In the genomic region with DNA sequence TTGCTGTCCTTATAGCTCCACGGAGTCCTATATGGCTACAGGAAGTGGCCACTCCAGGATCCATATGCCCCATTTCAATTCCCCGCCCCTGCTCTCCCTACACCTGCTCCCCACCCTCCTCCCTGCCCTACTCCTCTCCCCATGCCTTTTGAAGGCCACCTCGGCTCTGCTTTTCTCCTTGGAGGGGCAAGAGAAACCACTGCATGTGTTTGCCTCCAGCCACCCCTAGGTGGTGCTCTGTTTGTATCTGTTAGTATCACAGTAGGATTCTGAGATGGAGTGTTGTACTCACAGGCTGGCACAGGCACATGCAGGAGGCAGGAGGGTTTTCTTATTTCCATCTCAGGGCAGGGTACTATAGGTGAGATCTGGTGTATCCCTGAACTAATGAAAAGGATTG, we compare ENCODE assay signal across 9 mouse cellular contexts.
DNase-seq lines count a peak whose midpoint lies in the region; ATAC-seq and TF ChIP-seq lines count a peak whose summit lies in the region.
"Had no signal": no experiment of that assay in that cellular context is flagged by ENCODE, and none has a peak within 500 bp of the region (broad histone marks: within the 10 kb centered on the region; RNA-seq: fewer than 3 reads in every experiment).

No protein-coding gene starts in this region.

- H3K9me3 ChIP-seq in liver, embryonic 11.5 days (ENCODE audit: control insufficient read depth, low read length), result no peaks in the 10 kb centered on the region
- H3K9me3 ChIP-seq in forebrain, embryonic 15.5 days, result no peaks in the 10 kb centered on the region
- no peaks in the 10 kb centered on the region for H3K9me3 ChIP-seq in limb, embryonic 11.5 days (ENCODE audit: control insufficient read depth, low read length)
- no peaks in the 10 kb centered on the region for H3K9me3 ChIP-seq in neural tube, embryonic 13.5 days
- H3K9me3 ChIP-seq: liver, embryonic 15.5 days had no signal

- no peak overlapping the region for H3K4me2 ChIP-seq in liver, embryonic 11.5 days
- no peak overlapping the region for H3K4me2 ChIP-seq in forebrain, embryonic 15.5 days (replicated peaks)
- no peak overlapping the region for H3K4me2 ChIP-seq in limb, embryonic 11.5 days (ENCODE audit: low read depth, severe bottlenecking)
- no peak overlapping the region for H3K4me2 ChIP-seq in neural tube, embryonic 13.5 days
- H3K4me2 ChIP-seq: liver, embryonic 15.5 days had no signal

- no peak overlapping the region for H3K27ac ChIP-seq in liver, adult 2 months (replicated peaks; ENCODE audit: insufficient read depth, low read depth, low read length)
- H3K27ac ChIP-seq in liver, embryonic 11.5 days (ENCODE audit: low read depth, low read length), result no peak overlapping the region
- H3K27ac ChIP-seq in forebrain, embryonic 15.5 days (replicated peaks), result no peak overlapping the region
- H3K27ac ChIP-seq in limb, embryonic 11.5 days (replicated peaks; ENCODE audit: low read depth, low read length), result no peak overlapping the region
- H3K27ac ChIP-seq in neural tube, embryonic 13.5 days (replicated peaks), result no peak overlapping the region
- H3K27ac ChIP-seq: liver, embryonic 15.5 days had no signal

- no peaks in the 10 kb centered on the region for H3K79me2 ChIP-seq in liver, adult 2 months (ENCODE audit: control insufficient read depth, insufficient read depth, low read length)

- H3K36me3 ChIP-seq in liver, adult 2 months (ENCODE audit: control insufficient read depth, insufficient read depth, low read length), result no peaks in the 10 kb centered on the region
- H3K36me3 ChIP-seq in liver, embryonic 11.5 days (ENCODE audit: control insufficient read depth, insufficient read depth, low read length), result no peaks in the 10 kb centered on the region
- no peaks in the 10 kb centered on the region for H3K36me3 ChIP-seq in forebrain, embryonic 15.5 days
- H3K36me3 ChIP-seq in limb, embryonic 11.5 days (ENCODE audit: control insufficient read depth, insufficient read depth, low read length), result no peaks in the 10 kb centered on the region
- no peaks in the 10 kb centered on the region for H3K36me3 ChIP-seq in neural tube, embryonic 13.5 days
- H3K36me3 ChIP-seq: liver, embryonic 15.5 days had no signal

- TF ChIP-seq CTCF in liver, adult 2 months (IDR thresholded peaks at IDR 0.05; ENCODE audit: low read depth, low read length), result peak; percentile 52

- DNase-seq in liver, adult 2 months (ENCODE audit: extremely low read depth, low read depth, low spot score), result peak; percentile 7
- no peak for DNase-seq in liver, embryonic 11.5 days (ENCODE audit: low spot score)
- peak; percentile 4 for DNase-seq in c-Kit-positive CD71-positive TER-119-positive erythroid progenitor cells, embryonic 14.5 days (ENCODE audit: low spot score)
- DNase-seq in kidney, adult 9 months, result peak; percentile 48
- peak; percentile 63 for DNase-seq in limb, embryonic 11.5 days (ENCODE audit: low spot score)
- peak; percentile 8 to 19 for DNase-seq in thymus, postnatal 10 days (ENCODE audit: low spot score in 2 of 2)

- no peak for ATAC-seq in liver, embryonic 11.5 days (replicated peaks; ENCODE audit: low FRiP score)
- peak; percentile 74; the same call in 1 of the 2 replicates for ATAC-seq in forebrain, embryonic 15.5 days (replicated peaks)
- no peak for ATAC-seq in limb, embryonic 11.5 days (ENCODE audit: insufficient number of reproducible peaks, low FRiP score, low TSS enrichment, low read depth)
- peak; percentile 72 for ATAC-seq in neural tube, embryonic 13.5 days (ENCODE audit: low read depth)

- no peak overlapping the region for H3K4me3 ChIP-seq in liver, adult 2 months (ENCODE audit: insufficient read depth, low read depth, low read length)
- no peak overlapping the region for H3K4me3 ChIP-seq in liver, embryonic 11.5 days (ENCODE audit: low read depth, low read length)
- H3K4me3 ChIP-seq in forebrain, embryonic 15.5 days, result no peak overlapping the region
- no peak overlapping the region for H3K4me3 ChIP-seq in limb, embryonic 11.5 days (ENCODE audit: low read depth, low read length)
- H3K4me3 ChIP-seq in neural tube, embryonic 13.5 days, result no peak overlapping the region
- H3K4me3 ChIP-seq: liver, embryonic 15.5 days had no signal

- no peaks in the 10 kb centered on the region for H3K27me3 ChIP-seq in liver, adult 2 months (ENCODE audit: control insufficient read depth, insufficient read depth, low read length)
- no peaks in the 10 kb centered on the region for H3K27me3 ChIP-seq in liver, embryonic 11.5 days (replicated peaks; ENCODE audit: control insufficient read depth, insufficient read depth, low read length)
- no peaks in the 10 kb centered on the region for H3K27me3 ChIP-seq in forebrain, embryonic 15.5 days
- H3K27me3 ChIP-seq in limb, embryonic 11.5 days (ENCODE audit: control insufficient read depth, insufficient read depth, low read length), result no peaks in the 10 kb centered on the region
- no peaks in the 10 kb centered on the region for H3K27me3 ChIP-seq in neural tube, embryonic 13.5 days
- H3K27me3 ChIP-seq: liver, embryonic 15.5 days had no signal

- H3K9ac ChIP-seq in liver, adult 2 months (ENCODE audit: low read depth, low read length), result no peak overlapping the region
- no peak overlapping the region for H3K9ac ChIP-seq in liver, embryonic 11.5 days (ENCODE audit: low read depth, low read length)
- no peak overlapping the region for H3K9ac ChIP-seq in forebrain, embryonic 15.5 days (replicated peaks)
- no peak overlapping the region for H3K9ac ChIP-seq in limb, embryonic 11.5 days (ENCODE audit: low read length)
- H3K9ac ChIP-seq in neural tube, embryonic 13.5 days, result no peak overlapping the region
- H3K9ac ChIP-seq: liver, embryonic 15.5 days had no signal

- H3K4me1 ChIP-seq in liver, adult 2 months (ENCODE audit: control insufficient read depth, insufficient read depth, low read length), result no peaks in the 10 kb centered on the region
- H3K4me1 ChIP-seq in liver, embryonic 11.5 days (replicated peaks; ENCODE audit: control insufficient read depth, insufficient read depth, low read length), result no peaks in the 10 kb centered on the region
- H3K4me1 ChIP-seq in forebrain, embryonic 15.5 days, result no peaks in the 10 kb centered on the region
- H3K4me1 ChIP-seq in limb, embryonic 11.5 days (ENCODE audit: control insufficient read depth, insufficient read depth, low read length), result no peaks in the 10 kb centered on the region
- no peaks in the 10 kb centered on the region for H3K4me1 ChIP-seq in neural tube, embryonic 13.5 days (replicated peaks)
- H3K4me1 ChIP-seq: liver, embryonic 15.5 days had no signal

- WGBS in liver, adult 2 months, result 39% methylated on average over 3 of the region's 3 CpGs
- 41% methylated on average over 3 of the region's 3 CpGs for WGBS in liver, embryonic 11.5 days
- WGBS in forebrain, embryonic 15.5 days, result 47% methylated on average over 3 of the region's 3 CpGs
- WGBS in limb, embryonic 11.5 days, result 32% methylated on average over 3 of the region's 3 CpGs
- 40% methylated on average over 3 of the region's 3 CpGs for WGBS in neural tube, embryonic 13.5 days

- TF ChIP-seq POLR2A in liver, adult 2 months (IDR thresholded peaks at IDR 0.05; ENCODE audit: extremely low read depth, insufficient read depth, low read length), result no peak

Comparison
In these comparisons a context has a peak if more than half of its experiments do, and no peak if none do; other contexts are left out.
1. ATAC-seq: peak in forebrain, embryonic 15.5 days (single experiment) and neural tube, embryonic 13.5 days (single experiment); none in liver, embryonic 11.5 days (single experiment) and limb, embryonic 11.5 days (single experiment).